Mouse (Mus musculus): ENCODE results near the gene Atxn1.
A peak's percentile ranks its signal among the peaks of the same experiment; 100 is the strongest.

Atxn1 gene

DNA sequence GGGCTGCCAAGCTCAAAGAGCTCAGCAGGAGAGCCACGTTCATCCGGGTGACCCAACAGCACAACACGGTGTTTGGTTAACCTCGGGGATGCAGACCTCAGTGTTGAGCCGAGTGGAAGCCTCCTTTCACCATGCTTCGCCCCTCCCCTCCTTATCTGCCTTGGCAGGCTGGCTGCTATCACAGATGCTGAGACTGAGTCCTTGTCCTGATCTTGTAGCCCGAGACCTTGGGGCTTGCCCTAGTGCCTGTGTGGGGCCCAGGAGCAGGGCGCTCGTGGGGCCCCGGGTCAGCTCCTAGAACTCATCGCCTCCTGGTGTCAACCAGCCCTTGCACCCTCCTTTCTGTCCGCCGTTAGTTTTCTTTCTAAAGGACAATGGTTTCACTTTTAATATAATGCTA is 418.8 kb downstream of the Atxn1 start:
- peak in 1 of 2 experiments; percentile 48 for DNase-seq (ENCODE audit: inconsistent age in 2 of 2, low spot score in 1 of 2)

DNA sequence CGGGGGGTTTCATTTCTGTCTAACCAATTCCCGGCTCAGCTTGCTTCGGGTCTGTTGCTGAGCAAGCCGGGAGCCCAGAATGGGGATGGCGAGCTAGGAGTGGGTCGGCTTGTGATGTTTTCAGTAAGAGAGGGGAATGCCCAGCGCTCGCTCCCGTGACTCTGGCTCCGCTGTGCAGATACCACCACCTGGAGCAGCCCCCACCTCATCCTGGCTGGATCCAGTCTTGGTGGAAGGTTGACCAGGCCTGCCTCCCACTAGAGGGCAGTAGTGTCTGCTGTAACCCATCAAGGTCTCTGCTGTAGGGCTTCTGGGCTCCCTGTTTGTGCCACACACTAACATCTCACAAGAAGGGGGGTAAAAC is 425.6 kb downstream of the Atxn1 start:
- DNase-seq (ENCODE audit: inconsistent age in 2 of 2, low spot score in 1 of 2) = peak; percentile 74 to 91

DNA sequence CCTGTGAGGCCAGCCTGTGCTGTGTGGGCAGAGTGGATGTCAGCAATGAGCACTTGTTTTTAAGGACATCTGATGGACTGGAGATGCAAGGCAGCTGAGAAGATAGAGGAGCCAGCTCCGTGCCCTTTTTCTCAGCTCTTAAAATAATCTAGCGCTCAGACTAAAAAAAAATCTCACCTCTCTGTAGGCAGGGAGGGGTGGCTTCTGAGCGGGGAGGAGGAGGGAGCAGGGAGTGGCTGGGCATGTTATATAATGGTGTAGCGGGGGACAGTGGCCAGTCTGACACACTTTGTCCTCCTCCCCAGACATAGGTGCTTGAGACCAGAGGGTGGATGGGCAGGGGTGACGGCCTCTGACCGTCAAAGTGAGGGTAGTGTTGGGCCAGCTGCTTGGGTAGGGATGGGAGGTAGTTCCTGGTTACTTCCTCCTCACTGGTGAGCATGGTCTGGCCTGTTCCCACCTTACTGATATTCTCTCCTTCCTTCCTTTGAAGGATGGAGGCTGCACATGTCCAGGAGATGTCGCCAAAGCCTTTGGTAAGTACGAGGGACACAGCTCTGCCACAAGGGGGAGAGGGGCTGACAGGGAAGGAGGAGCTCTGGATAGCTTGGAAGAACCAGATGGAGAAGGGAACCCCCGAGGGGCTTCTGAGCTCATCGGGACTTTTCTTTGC is 426.1 kb downstream of the Atxn1 start:
- DNase-seq (ENCODE audit: inconsistent age in 2 of 2, low spot score in 1 of 2) = peak; percentile 60 to 86

DNA sequence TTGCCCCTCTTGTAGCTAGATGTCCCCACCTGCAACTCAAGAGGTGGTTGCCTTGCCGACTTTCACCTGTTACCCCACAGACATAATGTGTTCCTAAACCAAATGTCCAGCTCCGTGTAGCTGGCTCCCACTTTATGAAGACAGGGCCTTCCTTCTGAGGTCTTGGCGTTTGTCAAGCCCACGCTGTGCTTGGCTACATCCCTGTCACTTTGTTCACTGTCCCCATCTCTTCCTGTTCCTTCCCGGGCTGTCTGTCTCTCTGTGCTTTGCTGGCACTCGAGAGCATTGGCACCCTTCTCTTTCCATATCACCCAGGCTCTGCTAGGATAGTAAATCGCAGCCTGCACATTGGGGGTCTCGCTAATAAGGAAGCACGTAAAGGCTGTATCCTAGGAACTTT is 426.7 kb downstream of the Atxn1 start:
- no peak for DNase-seq (ENCODE audit: inconsistent age in 2 of 2, low spot score in 1 of 2)

DNA sequence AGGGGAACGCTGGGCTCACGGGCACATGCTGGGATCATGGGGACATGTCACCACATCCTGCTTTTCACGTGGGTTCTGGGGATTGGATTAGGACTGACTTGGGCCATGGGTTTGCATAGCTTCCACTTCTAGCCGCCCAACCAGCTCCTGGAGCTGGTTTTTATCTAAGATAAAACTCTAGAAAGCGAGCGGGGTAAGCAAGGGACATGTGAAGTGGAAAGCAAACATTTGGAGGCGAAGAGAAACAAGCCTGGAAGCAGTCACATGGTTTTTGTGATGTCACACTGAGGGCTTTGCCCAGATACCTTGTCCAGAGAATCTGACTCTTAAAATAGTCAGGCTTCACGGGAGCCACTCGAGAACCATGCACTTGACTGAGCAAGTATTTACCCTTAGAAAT is 427.7 kb downstream of the Atxn1 start:
- DNase-seq (ENCODE audit: inconsistent age in 2 of 2, low spot score in 1 of 2) = no peak

DNA sequence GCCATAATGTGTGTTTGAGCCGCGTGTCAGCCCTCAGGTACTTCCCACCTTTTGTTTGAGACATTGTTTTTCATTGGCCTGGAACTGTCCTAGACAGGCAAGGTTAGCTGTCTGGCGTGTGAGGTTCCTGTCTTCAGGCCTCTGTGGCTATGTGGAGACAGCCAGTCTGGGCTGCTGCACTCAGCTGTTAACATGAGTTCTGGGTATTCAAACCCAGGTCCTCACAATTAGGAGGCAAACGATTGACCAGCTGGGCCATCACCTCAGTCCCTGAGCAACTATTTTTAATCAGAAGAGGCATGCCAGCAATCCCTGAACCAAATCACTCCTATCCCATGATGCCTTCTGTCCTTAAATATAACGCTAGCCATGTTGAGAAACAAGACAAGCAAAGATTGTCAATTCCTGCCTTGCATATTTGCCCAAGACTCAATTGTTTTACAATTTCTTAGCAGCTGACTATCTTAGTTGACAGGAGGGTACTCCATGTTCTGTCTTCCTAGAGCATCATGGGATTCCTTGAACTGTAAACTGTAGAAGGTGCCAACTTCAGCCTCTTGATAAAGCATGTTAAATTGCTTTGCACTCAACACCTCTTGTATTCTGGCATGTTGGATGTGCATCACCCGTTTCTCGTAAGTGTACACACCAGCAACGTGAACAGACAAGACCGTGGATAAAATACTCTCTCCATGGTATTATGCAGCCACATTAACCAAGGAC is 428.9 kb downstream of the Atxn1 start:
- no peak for DNase-seq (ENCODE audit: inconsistent age in 2 of 2, low spot score in 1 of 2)

DNA sequence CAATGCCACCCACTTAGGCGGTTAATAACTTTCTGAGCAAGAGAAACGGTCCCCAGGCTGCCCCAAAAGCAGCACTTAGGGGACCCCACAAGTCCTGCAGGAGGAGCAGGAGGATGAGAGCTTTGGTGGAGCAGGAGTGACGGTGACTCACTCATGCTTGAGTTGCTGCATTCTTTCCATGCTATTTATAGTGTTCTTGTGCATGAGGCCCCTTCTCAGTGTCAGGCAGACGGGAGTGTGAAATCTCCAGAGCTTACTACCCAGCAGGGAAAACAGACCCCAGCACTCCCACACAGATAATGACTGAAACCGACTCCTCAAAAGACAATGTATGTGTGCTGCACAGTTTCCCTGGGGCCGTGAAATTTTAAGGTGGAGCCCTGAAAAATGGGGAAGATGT is 434.1 kb downstream of the Atxn1 start:
- peak in 1 of 2 experiments; percentile 59 for DNase-seq (ENCODE audit: inconsistent age in 2 of 2, low spot score in 1 of 2)

DNA sequence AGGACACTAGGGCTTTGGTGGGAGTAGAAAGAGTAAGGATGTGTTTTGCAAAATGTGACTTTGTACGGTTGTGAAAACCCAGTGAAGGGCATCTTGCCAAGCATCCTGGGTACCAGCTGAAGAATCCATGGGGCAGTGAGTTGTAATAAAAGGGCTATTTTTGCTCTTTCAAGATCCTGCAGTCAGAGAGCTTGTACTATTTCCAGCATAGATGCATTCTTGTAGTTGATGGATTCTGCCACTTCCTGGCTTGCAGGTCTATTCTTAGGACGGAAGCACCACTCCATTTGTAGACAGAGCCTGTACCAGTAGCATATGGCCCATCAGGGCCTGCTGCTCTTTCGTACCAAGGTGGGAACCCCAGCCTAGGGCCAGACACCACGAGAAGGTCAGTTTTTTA is 436.0 kb downstream of the Atxn1 start:
- DNase-seq (ENCODE audit: inconsistent age in 2 of 2, low spot score in 1 of 2) = no peak

DNA sequence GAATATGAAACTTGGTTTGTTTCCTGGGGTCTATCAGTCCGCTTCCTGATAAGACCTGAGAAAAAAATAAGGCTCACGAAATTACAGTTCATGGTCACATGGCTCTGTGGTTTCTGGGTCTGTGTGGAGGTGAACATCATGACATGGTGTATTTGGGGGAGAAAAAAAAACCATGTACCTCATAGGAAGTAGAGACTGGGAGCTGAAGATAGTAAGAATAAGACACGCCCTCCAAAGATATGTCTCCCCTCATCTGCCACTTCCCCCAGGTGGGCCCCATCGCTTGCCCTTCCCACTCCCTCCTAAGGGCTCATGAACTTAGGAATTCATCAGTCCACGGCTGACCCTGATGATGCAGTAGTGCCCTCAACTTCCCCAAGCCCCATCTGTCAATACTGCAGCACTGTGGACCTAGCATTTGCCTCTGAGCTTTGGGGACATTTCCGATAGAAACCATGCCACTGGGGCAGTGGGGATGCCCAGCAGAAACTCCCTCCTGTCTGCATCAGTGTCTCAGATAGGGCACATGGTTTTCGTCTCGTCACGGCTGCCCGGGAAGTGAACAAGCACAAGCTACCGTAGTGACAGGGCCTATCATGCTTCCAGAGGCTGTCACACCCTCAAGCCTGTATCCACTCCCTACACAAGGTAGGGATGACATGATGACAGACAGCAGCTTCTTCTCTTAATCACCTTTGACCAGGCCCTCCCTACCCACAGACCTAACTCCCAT is 437.4 kb downstream of the Atxn1 start:
- DNase-seq (ENCODE audit: inconsistent age in 2 of 2, low spot score in 1 of 2) = no peak

DNA sequence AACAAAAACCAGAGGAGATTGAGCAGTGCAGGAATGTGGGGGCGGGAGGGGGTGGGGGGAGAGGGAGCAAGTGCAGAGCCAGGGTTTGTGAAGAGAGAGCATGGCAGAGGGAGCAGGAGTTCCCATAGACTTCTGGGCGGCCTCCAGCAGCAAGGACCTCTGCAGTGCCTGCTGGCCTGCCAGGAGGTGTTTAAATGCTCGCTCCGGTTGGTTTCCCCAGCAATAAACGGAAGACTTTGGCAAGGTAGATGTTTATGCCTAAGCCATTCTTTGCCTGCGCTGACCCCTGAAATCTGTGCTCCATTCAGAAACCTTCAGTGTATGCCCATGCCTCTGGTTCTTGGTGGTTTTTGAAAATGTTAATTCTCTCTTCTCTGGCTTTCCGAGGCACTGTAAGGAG is 438.6 kb downstream of the Atxn1 start:
- DNase-seq (ENCODE audit: inconsistent age in 2 of 2, low spot score in 1 of 2) = no peak

DNA sequence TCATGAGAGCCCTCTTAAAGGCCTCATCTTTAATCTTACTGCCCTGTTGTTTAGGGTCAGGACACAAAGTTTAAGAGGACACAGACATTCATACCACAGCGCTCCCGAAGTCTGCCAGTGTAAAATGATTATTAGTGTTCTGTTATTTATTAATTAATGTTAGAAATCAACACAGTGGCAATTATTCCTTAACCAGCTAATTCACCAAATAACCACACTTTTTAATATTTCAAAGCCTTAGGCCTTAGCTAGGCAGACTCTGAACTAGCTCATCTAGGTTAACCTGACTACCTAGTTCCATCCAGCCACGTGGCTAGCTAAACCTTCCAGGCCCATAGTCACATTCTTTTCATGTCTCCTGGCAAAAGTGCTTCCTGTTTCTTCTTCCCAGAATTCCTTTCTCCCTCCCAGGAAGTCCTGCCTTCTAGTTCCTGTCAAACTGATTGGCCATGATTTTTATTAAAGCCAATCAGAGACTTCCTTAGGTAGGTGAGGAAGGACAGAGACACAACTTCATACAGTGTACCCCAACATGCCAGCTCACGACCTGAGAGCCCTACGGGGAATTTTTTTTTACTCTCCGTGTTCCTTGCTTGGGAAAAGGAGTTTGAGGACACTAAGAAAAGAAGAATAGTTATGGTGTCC is 439.9 kb downstream of the Atxn1 start:
- no peak for DNase-seq (ENCODE audit: inconsistent age in 2 of 2, low spot score in 1 of 2)

DNA sequence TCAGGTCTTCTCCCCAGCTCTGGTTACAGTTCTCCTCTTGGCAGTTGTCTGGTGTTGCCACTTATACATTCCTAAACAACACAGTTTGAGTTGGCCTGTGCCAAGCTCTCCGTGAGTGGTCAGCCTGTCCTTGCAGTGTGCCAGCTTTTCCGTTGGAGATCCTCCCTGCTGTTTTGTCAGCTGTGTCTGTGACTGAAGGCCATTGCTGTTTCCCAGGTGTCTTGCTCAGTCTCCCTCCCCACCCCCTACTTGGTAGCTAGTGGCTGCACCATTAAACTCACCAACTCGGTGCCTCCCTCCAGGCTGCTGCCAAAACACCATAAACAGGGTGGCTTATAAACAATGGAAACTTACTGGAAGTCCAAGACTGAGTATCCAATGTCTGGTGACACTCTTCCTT is 440.5 kb downstream of the Atxn1 start:
- peak; percentile 63 to 81 for DNase-seq (ENCODE audit: inconsistent age in 2 of 2, low spot score in 1 of 2)

DNA sequence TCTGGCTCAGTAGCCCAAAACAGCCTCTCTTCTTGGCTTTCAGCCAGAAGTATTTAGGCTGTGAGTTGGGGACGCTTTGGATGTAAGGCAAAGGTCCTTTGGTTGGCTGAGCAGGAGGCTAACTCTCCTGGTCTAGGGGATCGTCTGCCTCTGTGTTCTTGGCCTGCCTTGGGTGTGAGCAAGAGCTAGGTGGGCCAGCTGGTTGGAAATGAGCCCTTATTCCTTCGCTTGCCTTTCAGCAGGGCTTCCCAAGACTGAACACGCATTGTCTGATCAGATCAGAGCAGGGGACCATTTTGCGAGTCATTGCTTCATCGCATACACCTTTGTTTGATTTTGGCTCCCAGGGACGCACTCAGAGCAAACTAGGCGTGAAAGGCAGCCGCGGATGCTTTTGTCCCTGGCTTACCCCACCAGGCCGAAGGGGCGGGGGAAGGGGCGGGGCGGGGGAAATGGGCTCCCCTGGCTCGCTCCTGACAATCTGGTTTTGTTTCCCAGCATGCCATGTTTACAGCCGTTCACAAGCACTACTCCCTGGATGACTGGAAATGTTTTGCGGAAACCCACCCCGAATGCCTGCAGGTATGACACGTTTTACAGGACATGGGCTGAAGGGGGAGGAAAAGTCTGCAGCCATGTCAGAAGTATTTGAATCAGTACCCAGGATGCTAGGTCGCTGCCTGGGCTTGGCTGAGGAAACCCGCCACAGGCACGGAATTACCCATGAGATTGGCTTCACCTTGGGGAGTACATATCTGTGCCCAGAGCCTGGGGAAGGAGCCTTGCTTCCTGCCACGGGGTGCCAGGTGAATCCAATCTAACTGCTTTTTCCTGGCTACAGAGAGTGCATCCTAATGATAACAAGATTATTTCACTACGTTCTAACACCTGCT is 448.1 kb downstream of the Atxn1 start:
- DNase-seq (ENCODE audit: inconsistent age in 2 of 2, low spot score in 1 of 2) = peak in 1 of 2 experiments; percentile 62

DNA sequence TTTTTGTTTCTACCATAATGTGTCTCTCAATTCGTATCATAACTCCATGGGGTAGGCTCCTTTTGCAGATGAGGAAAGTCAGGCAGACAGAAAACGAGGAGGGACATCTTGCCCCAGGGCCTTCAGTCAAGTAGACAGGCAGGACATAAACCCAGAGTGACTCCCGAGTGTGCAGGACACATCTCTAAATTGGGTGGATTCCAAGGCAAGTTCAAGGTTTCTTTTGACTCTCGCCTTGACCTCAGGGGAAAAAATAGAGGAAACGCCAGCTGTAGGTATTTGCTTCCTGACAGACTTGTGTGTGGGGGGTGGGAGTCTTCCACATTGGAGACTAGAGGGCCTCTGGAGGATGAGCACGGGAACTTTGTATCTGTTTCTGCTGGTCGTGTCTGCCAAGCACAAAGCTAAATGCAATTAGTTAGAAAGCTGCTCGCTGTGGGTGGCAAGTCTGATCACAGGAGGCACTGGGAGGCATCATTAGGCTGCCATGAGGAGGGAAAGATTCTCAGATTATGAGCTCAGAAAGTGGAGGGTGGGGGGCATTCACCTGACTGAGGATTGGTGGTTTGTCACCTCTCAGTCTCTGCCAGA is 449.9 kb downstream of the Atxn1 start:
- peak in 1 of 2 experiments; percentile 60 for DNase-seq (ENCODE audit: inconsistent age in 2 of 2, low spot score in 1 of 2)

DNA sequence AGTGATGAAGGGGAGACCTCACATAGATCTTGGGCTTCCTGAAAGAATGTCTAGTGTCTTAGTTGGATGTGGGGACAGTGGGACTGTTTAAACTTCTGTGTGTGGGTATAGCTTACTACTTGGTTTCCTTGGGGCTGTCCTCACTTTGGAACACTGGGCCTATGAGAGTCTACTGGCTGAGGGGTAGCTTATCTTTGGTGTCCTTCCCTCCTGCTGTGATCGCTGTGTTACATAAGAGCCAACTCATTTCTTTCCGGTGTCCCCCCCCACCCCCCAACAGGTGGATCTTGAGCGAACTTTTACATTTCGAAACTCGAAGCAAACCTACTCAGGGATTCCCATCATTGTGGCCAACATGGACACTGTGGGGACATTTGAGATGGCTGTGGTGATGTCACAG is 450.7 kb downstream of the Atxn1 start:
- no peak for DNase-seq (ENCODE audit: inconsistent age in 2 of 2, low spot score in 1 of 2)

DNA sequence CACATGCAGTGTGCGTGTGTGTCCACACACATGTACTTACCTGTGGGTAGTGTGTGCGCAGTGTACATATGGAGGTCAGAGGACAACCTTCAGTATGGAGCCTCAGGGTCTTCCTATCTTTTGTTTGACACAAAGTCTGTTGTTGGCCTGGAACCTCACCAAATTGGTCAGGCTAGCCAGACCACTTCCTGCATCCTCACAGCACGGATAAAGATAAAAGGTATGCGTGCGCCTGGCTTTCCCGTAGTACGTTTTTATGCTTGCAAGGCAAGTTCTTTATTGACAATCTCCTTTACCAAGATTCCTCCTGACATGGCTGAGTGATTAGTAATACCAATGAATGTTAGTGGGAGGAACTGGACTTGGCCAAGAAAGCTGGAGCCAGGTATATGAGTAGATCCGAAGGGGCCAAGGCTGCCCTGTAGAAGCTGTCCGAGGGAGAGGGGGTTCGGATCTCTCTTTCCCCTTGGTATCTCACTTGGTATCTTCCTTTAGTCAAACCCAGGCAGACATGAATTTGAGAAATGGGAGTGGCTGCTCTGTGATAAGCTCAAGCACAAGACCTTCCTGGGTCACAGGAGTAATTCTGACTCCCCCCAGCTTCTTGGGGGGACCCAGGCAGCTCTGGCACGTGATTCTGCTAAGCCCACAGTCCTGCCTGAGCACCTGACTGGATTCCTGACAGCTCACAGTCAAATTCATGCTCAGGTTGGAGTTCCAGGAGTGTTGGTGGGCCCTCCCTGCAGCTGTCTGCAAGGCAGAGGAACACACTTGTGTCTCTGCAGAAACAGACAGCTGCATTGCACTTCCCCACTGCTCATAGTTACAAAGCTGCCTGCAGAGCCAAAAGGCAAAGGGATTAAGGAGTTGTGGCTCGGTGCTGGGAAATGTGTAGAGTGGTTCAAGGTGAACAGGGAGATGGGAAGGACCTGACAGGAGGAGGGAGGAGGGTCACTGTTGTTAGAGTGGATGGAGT is 451.5 kb downstream of the Atxn1 start:
- DNase-seq (ENCODE audit: inconsistent age in 2 of 2, low spot score in 1 of 2) = no peak

DNA sequence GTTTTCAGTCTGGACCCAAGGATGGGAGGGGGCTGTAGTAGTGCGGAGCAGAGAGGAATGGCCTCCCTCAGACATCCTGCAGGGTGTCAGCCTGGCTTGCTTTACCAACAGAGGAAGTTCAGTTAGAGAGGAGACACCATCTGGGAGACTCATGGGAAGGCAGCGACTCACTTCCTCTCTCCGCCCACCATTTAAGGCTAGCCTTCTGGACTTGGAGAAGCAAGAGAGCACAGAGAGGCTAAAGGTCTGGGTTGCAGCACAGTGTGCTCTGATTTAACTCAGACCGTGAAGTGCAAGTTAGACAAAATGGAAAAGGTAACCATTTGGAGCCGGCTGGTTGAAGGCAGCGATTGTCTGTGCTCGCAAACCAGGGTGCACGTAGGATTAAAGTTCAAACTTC is 452.3 kb downstream of the Atxn1 start:
- DNase-seq (ENCODE audit: inconsistent age in 2 of 2, low spot score in 1 of 2) = no peak

DNA sequence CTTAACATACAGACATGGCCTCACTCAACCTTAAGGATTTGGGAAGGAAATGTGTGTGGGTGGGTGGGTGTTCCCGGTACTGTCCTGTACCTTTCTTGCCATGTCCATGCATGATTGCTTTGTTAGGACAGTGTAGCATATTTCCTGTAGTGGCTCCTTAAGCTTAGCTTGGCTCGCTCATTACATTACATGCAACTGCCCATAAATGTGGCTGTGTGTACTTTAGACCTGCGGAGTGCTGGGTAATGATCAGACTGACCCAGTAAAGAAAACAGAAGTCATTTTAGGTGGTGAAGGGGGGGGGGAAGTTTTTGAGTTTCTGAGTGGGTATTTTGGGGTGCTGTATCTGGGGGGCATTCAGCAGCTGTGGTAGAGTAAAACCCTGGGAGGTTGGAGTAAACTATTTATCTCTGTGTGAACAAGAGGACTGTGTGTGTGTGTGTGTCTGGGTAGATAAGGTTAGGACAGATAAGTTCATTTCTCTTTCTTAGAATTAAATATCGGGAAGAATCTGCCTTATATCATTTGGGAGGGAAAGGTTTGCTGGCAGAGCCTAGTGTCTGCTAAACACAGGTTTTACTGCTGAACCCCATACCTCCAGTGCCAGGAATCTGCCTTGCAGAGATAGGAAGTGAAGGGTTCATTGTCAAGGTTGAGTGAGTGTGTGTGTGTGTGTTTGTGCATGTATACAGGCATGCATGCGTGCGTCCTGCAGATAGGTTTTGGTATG is 452.9 kb downstream of the Atxn1 start:
- no peak for DNase-seq (ENCODE audit: inconsistent age in 2 of 2, low spot score in 1 of 2)

Measured in adrenal gland, adult (tissue).